In genomic region chr17:12689537-12689936, GRCm38 (mm10) we compare ENCODE assay signal across 8 mouse cellular contexts. TPM values are rescaled to one million over a fixed set of nuclear protein-coding genes. Genes with fewer than 3 reads are reported as not detected.
DNase-seq lines count a peak whose midpoint lies in the region; ATAC-seq and TF ChIP-seq lines count a peak whose summit lies in the region.

No protein-coding gene starts in this region.

- no peaks in the 10 kb centered on the region for H3K9me3 ChIP-seq in stomach, postnatal 0 days (ENCODE audit: control insufficient read depth, low read length)

- ATAC-seq in CD4-positive, CD25-positive, alpha-beta regulatory T cell, adult 4 months, result peak; percentile 19
- ATAC-seq in stomach, postnatal 0 days (ENCODE audit: low FRiP score, low TSS enrichment), result no peak
- ATAC-seq in megakaryocyte, adult 5-6 weeks (ENCODE audit: poor library complexity, severe bottlenecking), result no peak

- H3K27me3 ChIP-seq in stomach, postnatal 0 days (ENCODE audit: control insufficient read depth, insufficient read depth, low read length), result no peaks in the 10 kb centered on the region

- no peak overlapping the region for H3K9ac ChIP-seq in stomach, postnatal 0 days (ENCODE audit: low read length)

- peak; percentile 57 for DNase-seq in kidney, adult 9 months
- DNase-seq in kidney, adult 18-20 months, result no peak
- DNase-seq in adipocyte (ENCODE audit: low spot score), result peak; percentile 39
- DNase-seq in left cerebral cortex, postnatal 25 days (ENCODE audit: low spot score in 2 of 2), result peak; percentile 22 to 29
- no peak for DNase-seq in stomach, postnatal 0 days (ENCODE audit: low spot score)
- no peak for DNase-seq in urinary bladder, postnatal 4 days (ENCODE audit: low spot score in 2 of 2)

- no peaks in the 10 kb centered on the region for H3K4me1 ChIP-seq in stomach, postnatal 0 days (replicated peaks; ENCODE audit: control insufficient read depth, insufficient read depth)

- no peak overlapping the region for H3K4me3 ChIP-seq in stomach, postnatal 0 days (ENCODE audit: low read depth, low read length)

- intact Hi-C loops in left cerebral cortex, postnatal 25 days (cut with DNase I), result no loop called here

- H3K36me3 ChIP-seq in stomach, postnatal 0 days (ENCODE audit: control insufficient read depth, insufficient read depth, low read length), result peaks cover 31% of the 10 kb centered on the region

- 71% methylated on average over 3 of the region's 3 CpGs for WGBS in stomach, postnatal 0 days

- no peak for TF ChIP-seq EP300 in stomach, postnatal 0 days (optimal IDR thresholded peaks at IDR 0.05)

- peak; percentile 70 for TF ChIP-seq CTCF in stomach, postnatal 0 days (IDR thresholded peaks at IDR 0.05; ENCODE audit: low read depth)

- no peak overlapping the region for H3K27ac ChIP-seq in stomach, postnatal 0 days (replicated peaks)

- no peak overlapping the region for H3K4me2 ChIP-seq in stomach, postnatal 0 days (replicated peaks; ENCODE audit: low read depth)

RNA-seq across cellular contexts. Expression of gene Slc22a1, which starts 13.9 kb away (rescaled TPM):
- polyA plus RNA-seq in CD4-positive, CD25-positive, alpha-beta regulatory T cell, adult 4 months (2017; shearing (Covaris generic)), result not detected
- total RNA-seq in left cerebral cortex, postnatal 25 days (2021), result 1 to 10 TPM in 1 of 2 experiments, under 1 TPM in 1; 0.87 to 1.9 TPM
- polyA plus RNA-seq in stomach, postnatal 0 days (2015; fragmentation: Nextera tagmentation; extraction: Ambion mirVana), result 7.9 and 10.4 TPM in 2 replicates
- not detected in 2 replicates for total RNA-seq in megakaryocyte, adult 5-6 weeks (2015)
- not detected in 2 replicates for total RNA-seq in megakaryocyte, adult 5-6 weeks (2017)

Comparison
In these comparisons a context has a peak if more than half of its experiments do, and no peak if none do; other contexts are left out.
1. DNase-seq: peak in kidney, adult 9 months (single experiment), adipocyte (single experiment) and left cerebral cortex, postnatal 25 days (2 of 2); none in kidney, adult 18-20 months (single experiment), stomach, postnatal 0 days (single experiment) and urinary bladder, postnatal 4 days (0 of 2).